Mouse (Mus musculus) neural tube, embryonic 11.5 days (tissue): ENCODE measurements around the gene Elfn1. TPM values are rescaled to one million over a fixed set of nuclear protein-coding genes. Genes with fewer than 3 reads are reported as not detected.

Source experiments
- ATAC-seq: fragments of 200-750 bp; cut with Nextera tagmentation; 2 replicates; pipeline ENCODE4 v1.8.0; 2017; ENCODE audit warnings: moderate number of reproducible peaks, mild to moderate bottlenecking, moderate TSS enrichment, moderate library complexity; ENCODE audit not compliant: insufficient read depth, low FRiP score, low TSS enrichment
- DNase-seq: peaks from one replicate; pipeline ENCODE4 v3.0.0-alpha.2; 2015; ENCODE audit warnings: low spot score
- H3K27ac ChIP-seq: fragments of 300-500 bp; sonication (generic); 2 replicates; pipeline ENCODE4 v1.5.1; 2014; ENCODE audit warnings: low read depth, mild to moderate bottlenecking, low read length
- H3K27me3 ChIP-seq: fragments of 300-500 bp; sonication (generic); 2 replicates; pipeline ENCODE4 v1.6.1; 2014; ENCODE audit warnings: mild to moderate bottlenecking, low read length, mixed read lengths; ENCODE audit not compliant: control insufficient read depth, insufficient read depth
- H3K36me3 ChIP-seq: fragments of 300-500 bp; sonication (generic); 2 replicates; pipeline ENCODE4 v1.6.1; 2014; ENCODE audit warnings: mild to moderate bottlenecking, low read length, moderate library complexity, mixed read lengths; ENCODE audit not compliant: control insufficient read depth, insufficient read depth
- H3K4me1 ChIP-seq: fragments of 300-500 bp; sonication (generic); 2 replicates; pipeline ENCODE4 v1.6.1; 2014; ENCODE audit warnings: low read length, mixed read lengths; ENCODE audit not compliant: control insufficient read depth, insufficient read depth
- H3K4me2 ChIP-seq: fragments of 300-500 bp; sonication (generic); 2 replicates; pipeline ENCODE4 v1.6.1; 2014; ENCODE audit warnings: low read depth, mild to moderate bottlenecking, moderate library complexity
- H3K4me3 ChIP-seq: fragments of 300-500 bp; sonication (generic); 2 replicates; pipeline ENCODE4 v1.5.1; 2014; ENCODE audit warnings: low read depth, low read length
- H3K9ac ChIP-seq: fragments of 300-500 bp; sonication (generic); 2 replicates; pipeline ENCODE4 v1.6.1; 2014; ENCODE audit warnings: mild to moderate bottlenecking, low read length
- H3K9me3 ChIP-seq: fragments of 300-500 bp; sonication (generic); 2 replicates; pipeline ENCODE4 v1.6.1; 2016; ENCODE audit warnings: low read length; ENCODE audit not compliant: control insufficient read depth
- WGBS: fragments of 180-500 bp; shearing (Covaris S2); extraction: QIAGEN DNeasy Blood & Tissue Kit; methylation state at CpG from one replicate; pipeline ENCODE4 v1.1.7; 2014; 5-methylcytosine and 5-hydroxymethylcytosine counted together
- polyA plus RNA-seq: library from polyadenylated mRNA; unstranded; fragments of >200 nt; fragmentation: Nextera tagmentation; extraction: Ambion mirVana; gene quantifications from 2 replicates; pipeline ENCODE4 v1.2.1, GENCODE M21; 2014

The Elfn1 gene
- polyA plus RNA-seq, 1 experiment from 2014 or later: 2.3 TPM

DNA sequence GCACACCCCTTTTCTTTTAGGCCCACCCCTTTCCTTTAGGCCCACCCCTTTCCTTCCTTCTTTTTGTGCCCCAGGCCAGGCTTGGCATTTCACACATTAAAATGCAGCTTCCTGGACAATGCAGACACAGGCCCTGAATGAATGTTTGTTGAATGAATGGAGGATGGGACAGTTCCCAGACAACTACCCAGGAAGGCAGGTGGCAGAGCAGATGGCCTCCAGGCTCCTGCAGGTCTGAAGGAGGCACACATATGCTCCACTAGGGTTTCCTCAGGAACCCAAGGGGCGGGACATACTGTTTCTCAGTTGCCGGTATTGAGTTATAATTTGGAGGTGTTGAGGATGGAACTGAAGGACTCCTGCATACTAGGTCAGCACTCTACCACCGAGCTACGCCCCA is 40.8 kb downstream of the Elfn1 start:
- DNase-seq: no peak
- no peaks in the 10 kb centered on the region for H3K9me3 ChIP-seq
- 84% methylated on average over 4 of the region's 4 CpGs for WGBS
- H3K36me3 ChIP-seq: no peaks in the 10 kb centered on the region
- H3K9ac ChIP-seq: no peak overlapping the region
- H3K27me3 ChIP-seq: no peaks in the 10 kb centered on the region
- no peak overlapping the region for H3K4me2 ChIP-seq
- peaks cover 5% of the 10 kb centered on the region; the same call in 1 of the 2 replicates for H3K4me1 ChIP-seq
- no peak overlapping the region for H3K4me3 ChIP-seq
- no peak overlapping the region for H3K27ac ChIP-seq
- no peak for ATAC-seq

DNA sequence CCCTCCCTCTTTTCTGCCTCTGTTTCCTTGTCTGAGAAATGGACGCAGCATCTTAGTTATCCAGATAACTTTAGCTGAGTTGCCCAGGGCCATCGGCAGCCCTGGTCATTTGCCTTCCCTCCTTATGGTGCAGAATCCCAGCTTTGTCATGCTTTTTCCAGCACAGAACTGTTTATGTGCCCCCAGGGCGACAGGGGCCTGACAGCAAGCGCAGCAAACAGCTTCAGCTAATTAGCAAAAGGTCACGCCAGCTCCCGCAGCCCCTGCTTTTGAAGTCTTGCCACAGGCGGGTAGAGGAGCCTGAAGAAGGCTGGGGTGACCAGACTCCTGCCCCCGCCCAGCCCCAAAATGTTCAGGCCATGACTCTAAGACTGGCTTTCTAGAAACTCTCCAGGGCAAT is 41.6 kb downstream of the Elfn1 start:
- H3K9me3 ChIP-seq: no peaks in the 10 kb centered on the region
- H3K36me3 ChIP-seq: no peaks in the 10 kb centered on the region
- no peak overlapping the region for H3K4me3 ChIP-seq
- WGBS: 41% methylated on average over 8 of the region's 8 CpGs
- ATAC-seq (no peak), DNase-seq (peak; percentile 37)
- no peak overlapping the region for H3K9ac ChIP-seq
- H3K4me1 ChIP-seq: peaks cover 5% of the 10 kb centered on the region; the same call in 1 of the 2 replicates
- no peaks in the 10 kb centered on the region for H3K27me3 ChIP-seq
- no peak overlapping the region for H3K4me2 ChIP-seq
- H3K27ac ChIP-seq: no peak overlapping the region

DNA sequence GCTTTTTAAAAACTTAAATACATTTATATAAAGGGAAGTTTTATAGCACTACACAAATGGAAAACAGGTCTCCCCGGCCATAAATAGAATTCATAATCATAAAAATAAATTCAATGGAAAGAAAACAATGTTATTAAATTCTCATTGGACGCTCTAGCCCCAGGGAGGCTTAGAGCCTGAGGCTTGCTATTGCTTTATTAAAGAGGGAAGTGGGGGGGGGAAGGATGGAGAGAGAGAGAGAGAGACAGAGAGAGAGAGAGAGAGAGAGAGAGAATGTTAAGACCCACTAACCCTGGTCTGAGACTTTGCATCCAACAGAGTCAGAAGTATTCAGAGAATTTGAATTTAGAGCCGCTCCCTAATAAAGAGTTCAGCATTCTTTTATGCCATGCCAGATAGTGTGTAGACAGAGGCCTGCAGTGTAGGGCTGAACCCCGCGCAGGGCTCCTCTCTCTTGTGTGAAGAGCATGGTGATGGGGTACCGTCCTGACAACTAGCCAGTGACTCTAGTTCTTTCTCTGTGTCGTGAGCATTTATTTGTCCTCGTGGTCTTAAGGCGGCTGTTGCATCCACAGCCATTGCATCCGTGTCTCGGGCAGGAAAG is 42.3 kb downstream of the Elfn1 start:
- Histone ChIP-seq H3K4me3 (no peak overlapping the region), H3K4me2 (no peak overlapping the region), H3K4me1 (peaks cover 5% of the 10 kb centered on the region; the same call in 1 of the 2 replicates), H3K27me3 (no peaks in the 10 kb centered on the region), H3K9ac (no peak overlapping the region), H3K27ac (no peak overlapping the region), H3K36me3 (no peaks in the 10 kb centered on the region), H3K9me3 (no peaks in the 10 kb centered on the region)
- no peak for ATAC-seq
- DNase-seq: no peak
- 83% methylated on average over 11 of the region's 11 CpGs for WGBS

DNA sequence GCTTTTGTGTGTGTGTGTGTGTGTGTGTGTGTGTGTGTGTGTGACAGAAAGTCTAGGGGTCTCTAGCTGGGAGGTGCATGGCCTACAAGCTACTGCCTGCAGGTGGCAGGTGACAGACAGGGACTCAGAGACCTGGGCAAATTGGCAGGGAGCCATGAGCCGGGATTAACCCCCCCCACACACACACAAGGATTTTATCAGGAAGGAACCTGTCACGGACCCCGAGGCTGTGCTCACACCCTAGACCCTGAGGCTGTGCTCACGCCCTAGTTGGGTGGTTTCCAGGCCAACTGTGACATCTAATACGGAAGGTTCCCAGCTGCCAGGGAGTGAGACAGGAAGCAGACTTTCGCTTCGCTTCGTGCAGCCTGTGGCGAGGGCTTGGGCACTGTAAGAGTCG is 49.1 kb downstream of the Elfn1 start:
- ATAC-seq (no peak), DNase-seq (no peak)
- H3K4me3 ChIP-seq: no peak overlapping the region

DNA sequence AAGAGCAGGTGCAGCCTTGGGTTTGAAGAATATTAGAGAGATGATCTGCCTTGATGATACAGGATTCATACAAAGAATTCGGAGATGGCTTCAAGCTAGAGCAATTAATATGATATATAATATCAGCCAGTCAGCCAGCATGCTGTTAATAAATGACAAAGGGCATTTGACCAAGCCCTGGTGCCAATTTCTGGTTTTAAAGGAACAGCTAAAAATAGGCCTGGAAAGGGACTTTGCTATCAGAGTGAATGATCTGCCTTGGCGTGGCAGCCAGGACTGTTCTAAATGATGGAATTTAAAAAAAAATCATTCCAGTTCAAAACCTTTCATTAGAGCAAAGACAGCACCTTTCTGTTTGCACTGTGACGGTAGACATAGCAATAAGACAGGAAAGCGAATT is 52.0 kb downstream of the Elfn1 start:
- Histone ChIP-seq H3K4me3 (no peak overlapping the region), H3K36me3 (no peaks in the 10 kb centered on the region), H3K4me2 (no peak overlapping the region), H3K27ac (no peak overlapping the region), H3K9ac (no peak overlapping the region), H3K4me1 (no peaks in the 10 kb centered on the region), H3K27me3 (no peaks in the 10 kb centered on the region), H3K9me3 (no peaks in the 10 kb centered on the region)
- 92% methylated on average over 4 of the region's 4 CpGs for WGBS
- no peak for ATAC-seq
- DNase-seq: no peak

More for the DNA sequence above, 49.1 kb downstream of the Elfn1 start:
- WGBS: 80% methylated on average over 10 of the region's 10 CpGs
- Histone ChIP-seq H3K27me3 (no peaks in the 10 kb centered on the region), H3K36me3 (no peaks in the 10 kb centered on the region), H3K9ac (no peak overlapping the region), H3K27ac (no peak overlapping the region), H3K4me2 (no peak overlapping the region), H3K9me3 (no peaks in the 10 kb centered on the region), H3K4me1 (no peaks in the 10 kb centered on the region)

DNA sequence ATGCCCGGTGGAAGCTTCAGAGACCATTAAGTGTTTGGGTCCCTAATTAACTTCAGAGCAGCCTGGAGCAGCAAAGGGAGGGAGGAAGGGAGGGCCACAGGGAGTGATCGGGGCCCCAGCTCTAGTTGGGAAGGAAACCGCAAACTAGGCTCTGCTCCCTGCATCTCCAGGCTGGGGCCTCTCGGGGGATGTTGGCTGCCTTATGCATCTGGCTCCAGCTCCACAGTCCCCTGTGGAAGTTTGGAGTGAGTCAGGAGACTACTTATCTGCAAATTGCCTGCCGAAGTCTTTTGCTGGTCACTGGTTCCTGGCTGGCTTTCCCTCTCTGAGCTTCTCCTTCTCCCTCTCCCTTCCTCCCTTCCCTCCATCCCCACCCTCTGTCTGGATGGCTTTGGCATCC is 56.6 kb downstream of the Elfn1 start:
- no peak for ATAC-seq
- no peak overlapping the region for H3K27ac ChIP-seq
- no peaks in the 10 kb centered on the region for H3K36me3 ChIP-seq
- H3K4me3 ChIP-seq: no peak overlapping the region
- no peak overlapping the region for H3K4me2 ChIP-seq
- H3K4me1 ChIP-seq: no peaks in the 10 kb centered on the region
- no peak for DNase-seq
- 68% methylated on average over 5 of the region's 5 CpGs for WGBS
- no peaks in the 10 kb centered on the region for H3K27me3 ChIP-seq
- H3K9me3 ChIP-seq: no peaks in the 10 kb centered on the region
- H3K9ac ChIP-seq: no peak overlapping the region

DNA sequence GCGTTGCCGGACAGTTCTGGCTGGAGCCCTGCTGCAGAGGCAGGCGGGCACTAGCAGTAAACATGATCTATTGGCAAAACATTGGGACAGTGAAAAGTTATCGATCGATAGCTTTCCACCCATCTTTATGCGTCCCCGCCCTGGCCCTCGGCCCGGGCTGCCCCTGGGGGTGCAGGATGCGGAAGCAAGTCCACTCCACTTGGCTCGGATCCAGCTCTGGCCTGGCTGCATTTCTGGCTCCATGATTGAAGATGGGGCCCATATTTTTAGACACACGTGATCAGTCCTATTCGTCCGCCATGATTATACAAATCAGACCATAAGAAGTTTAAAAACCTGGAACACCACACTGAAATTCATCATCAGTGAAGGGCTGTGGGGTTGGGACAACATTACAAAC is 57.9 kb downstream of the Elfn1 start:
- H3K4me1 ChIP-seq: no peaks in the 10 kb centered on the region
- no peaks in the 10 kb centered on the region for H3K9me3 ChIP-seq
- no peak overlapping the region for H3K4me3 ChIP-seq
- no peaks in the 10 kb centered on the region for H3K36me3 ChIP-seq
- H3K9ac ChIP-seq: no peak overlapping the region
- H3K4me2 ChIP-seq: no peak overlapping the region
- no peak for DNase-seq
- no peaks in the 10 kb centered on the region for H3K27me3 ChIP-seq
- no peak for ATAC-seq
- 89% methylated on average over 14 of the region's 14 CpGs for WGBS
- H3K27ac ChIP-seq: no peak overlapping the region

DNA sequence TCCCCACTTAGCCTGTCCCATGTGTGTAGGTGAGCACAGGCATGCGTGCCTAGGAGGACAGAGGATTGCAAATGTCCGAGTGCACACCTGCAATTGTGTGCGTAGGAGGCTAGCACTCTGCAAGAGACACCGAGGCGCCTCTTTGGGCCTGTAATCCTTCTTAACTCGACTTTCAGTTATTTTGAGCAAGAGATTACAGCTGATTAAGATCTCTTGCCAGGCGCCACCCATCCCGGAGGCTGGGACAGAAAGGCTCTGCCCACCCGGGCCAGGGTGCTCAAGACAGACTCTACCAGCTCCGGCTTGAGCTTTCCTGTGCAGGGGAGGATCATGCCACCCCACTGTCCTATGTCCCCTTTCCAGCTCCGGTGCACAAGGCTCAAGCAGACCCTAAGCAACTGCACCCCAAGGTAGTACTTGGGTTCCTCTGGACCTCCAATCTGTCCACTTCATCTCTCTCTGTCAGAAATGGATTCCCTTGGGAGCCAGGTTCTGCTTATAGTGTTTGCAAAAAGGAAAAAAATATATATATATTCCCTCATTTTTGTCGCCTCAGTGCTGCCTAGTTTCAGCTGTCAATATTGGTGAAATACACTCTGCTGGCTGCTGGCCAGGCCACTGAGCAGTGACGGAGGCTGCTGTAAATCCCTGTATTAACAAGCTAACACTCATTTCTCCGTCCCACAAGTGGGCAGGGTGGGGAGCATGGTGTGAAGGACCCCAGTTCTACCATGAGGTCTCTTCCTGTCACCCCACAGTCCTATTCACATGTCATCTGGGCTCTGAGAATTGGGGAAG is 61.6 kb downstream of the Elfn1 start:
- Histone ChIP-seq H3K9me3 (no peaks in the 10 kb centered on the region), H3K4me2 (no peak overlapping the region), H3K4me3 (no peak overlapping the region), H3K27me3 (no peaks in the 10 kb centered on the region; the same call in 1 of the 2 replicates), H3K36me3 (no peaks in the 10 kb centered on the region), H3K27ac (no peak overlapping the region), H3K9ac (no peak overlapping the region), H3K4me1 (no peaks in the 10 kb centered on the region)
- ATAC-seq (no peak), DNase-seq (no peak)
- 87% methylated on average over 14 of the region's 14 CpGs for WGBS

DNA sequence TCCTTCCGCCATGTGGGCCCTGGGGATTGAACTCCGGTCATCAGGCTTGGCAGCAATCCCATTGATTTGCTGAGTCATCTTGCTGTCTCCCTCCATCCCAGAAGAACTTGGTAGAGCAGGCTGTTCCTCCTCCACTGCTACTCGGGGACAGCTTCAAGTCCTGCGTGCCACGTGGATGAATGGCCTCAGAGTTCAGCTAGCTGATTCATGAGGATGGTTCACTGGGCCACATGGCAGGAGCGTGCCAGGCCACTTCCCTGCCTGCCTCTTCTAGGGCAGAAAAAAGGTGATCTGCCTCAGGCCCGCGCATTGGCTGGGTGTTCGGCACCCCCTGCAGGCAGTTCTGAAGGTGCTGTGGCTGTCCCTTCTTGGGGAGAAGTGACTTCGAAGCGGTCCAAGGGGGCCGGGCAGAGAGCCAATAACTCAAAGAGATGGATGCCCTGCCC is 62.5 kb downstream of the Elfn1 start:
- Histone ChIP-seq H3K9me3 (no peaks in the 10 kb centered on the region), H3K36me3 (no peaks in the 10 kb centered on the region), H3K4me3 (no peak overlapping the region), H3K27ac (no peak overlapping the region), H3K27me3 (no peaks in the 10 kb centered on the region; the same call in 1 of the 2 replicates), H3K9ac (no peak overlapping the region), H3K4me1 (no peaks in the 10 kb centered on the region), H3K4me2 (no peak overlapping the region)
- 73% methylated on average over 12 of the region's 12 CpGs for WGBS
- ATAC-seq (no peak), DNase-seq (peak; percentile 35)
